Mouse (Mus musculus): ENCODE results near the gene Enthd1. TPM values are rescaled to one million over a fixed set of nuclear protein-coding genes. Genes with fewer than 3 reads are reported as not detected.

The Enthd1 gene
- polyA plus RNA-seq (2015; fragmentation: Nextera tagmentation; extraction: Ambion mirVana) = not detected in 2 replicates

DNA sequence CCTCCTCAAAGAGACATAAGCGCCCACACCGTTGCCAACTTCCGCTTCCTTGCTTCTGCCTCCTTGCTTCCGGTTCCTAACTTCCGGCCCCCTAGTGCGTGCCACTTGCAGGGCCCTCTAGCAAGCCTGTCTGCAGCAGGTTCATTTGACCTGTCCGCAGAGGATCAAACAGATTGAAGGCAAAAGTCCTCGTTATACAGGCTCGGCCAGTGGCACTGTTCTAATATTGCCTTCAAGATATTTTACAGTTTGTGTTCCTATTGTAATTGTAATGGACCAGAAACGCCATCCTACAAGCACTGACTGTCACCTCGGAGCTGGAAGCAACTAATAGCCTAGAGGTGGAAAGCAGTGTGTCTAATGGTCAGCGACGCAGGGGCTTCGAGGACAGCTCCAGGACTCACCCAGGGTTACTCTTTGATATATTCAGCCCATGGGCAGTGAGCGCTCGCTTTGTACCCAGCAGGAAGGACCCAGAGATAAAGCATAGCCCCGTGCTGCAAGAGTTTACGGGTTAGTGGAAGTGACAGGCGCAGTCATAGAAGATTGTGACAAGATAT is at the start of gene Enthd1:
Enthd1 (minus strand) TSS at position 51 of the 560 bp plus-strand sequence.
- ATAC-seq (ENCODE audit: low read depth) = no peak
- no peak within 1 kb of the TSS for H3K4me3 ChIP-seq
- no peak within 1 kb of the TSS for H3K4me2 ChIP-seq
- no peaks in the 10 kb centered on the region for H3K36me3 ChIP-seq
- no peaks in the 10 kb centered on the region for H3K27me3 ChIP-seq
- H3K9me3 ChIP-seq = no peaks in the 10 kb centered on the region
- H3K4me1 ChIP-seq (replicated peaks) = no peaks in the 10 kb centered on the region; the same call in 1 of the 2 replicates
- no peak within 1 kb of the TSS for H3K9ac ChIP-seq
- WGBS = 81% methylated on average over 19 of the region's 19 CpGs
- H3K27ac ChIP-seq (replicated peaks) = no peak within 1 kb of the TSS

- Histone ChIP-seq H3K4me3 (no peak overlapping the region), H3K4me1 (replicated peaks) (peaks cover 27% of the 10 kb centered on the region), H3K27ac (replicated peaks) (peak overlapping the region; percentile 46; the same call in 1 of the 2 replicates), H3K9ac (no peak overlapping the region; the same call in 1 of the 2 replicates), H3K36me3 (no peaks in the 10 kb centered on the region), H3K9me3 (no peaks in the 10 kb centered on the region), H3K27me3 (peaks cover 10% of the 10 kb centered on the region), H3K4me2 (peak overlapping the region; percentile 44; the same call in 1 of the 2 replicates)
- WGBS = 40% methylated on average over 5 of the region's 5 CpGs
- ATAC-seq (ENCODE audit: low read depth) = no peak
Measured at GRCm38 (mm10) chr15:80613904-80614303, 48.9 kb upstream of the Enthd1 start.

- H3K9ac ChIP-seq = no peak overlapping the region
- H3K27me3 ChIP-seq = 0 out of 2 replicates have a peak, but pooled peaks cover 2% of the 10 kb centered on the region
- H3K4me2 ChIP-seq = no peak overlapping the region
- no peaks in the 10 kb centered on the region for H3K9me3 ChIP-seq
- peaks cover 25% of the 10 kb centered on the region for H3K4me1 ChIP-seq (replicated peaks)
- 77% methylated on average over 5 of the region's 5 CpGs for WGBS
- H3K27ac ChIP-seq (replicated peaks) = no peak overlapping the region
- H3K36me3 ChIP-seq = no peaks in the 10 kb centered on the region
- ATAC-seq (ENCODE audit: low read depth) = no peak
- H3K4me3 ChIP-seq = no peak overlapping the region
Measured at GRCm38 (mm10) chr15:80611478-80611877, 46.5 kb upstream of the Enthd1 start.

- 77% methylated on average over 2 of the region's 2 CpGs for WGBS
- Histone ChIP-seq H3K27ac (replicated peaks) (no peak overlapping the region), H3K9ac (no peak overlapping the region), H3K4me2 (no peak overlapping the region), H3K9me3 (no peaks in the 10 kb centered on the region), H3K36me3 (no peaks in the 10 kb centered on the region), H3K27me3 (no peaks in the 10 kb centered on the region), H3K4me1 (replicated peaks) (peaks cover 14% of the 10 kb centered on the region), H3K4me3 (no peak overlapping the region)
- ATAC-seq (ENCODE audit: low read depth) = no peak
Measured at GRCm38 (mm10) chr15:80610335-80610734, 45.4 kb upstream of the Enthd1 start.

DNA sequence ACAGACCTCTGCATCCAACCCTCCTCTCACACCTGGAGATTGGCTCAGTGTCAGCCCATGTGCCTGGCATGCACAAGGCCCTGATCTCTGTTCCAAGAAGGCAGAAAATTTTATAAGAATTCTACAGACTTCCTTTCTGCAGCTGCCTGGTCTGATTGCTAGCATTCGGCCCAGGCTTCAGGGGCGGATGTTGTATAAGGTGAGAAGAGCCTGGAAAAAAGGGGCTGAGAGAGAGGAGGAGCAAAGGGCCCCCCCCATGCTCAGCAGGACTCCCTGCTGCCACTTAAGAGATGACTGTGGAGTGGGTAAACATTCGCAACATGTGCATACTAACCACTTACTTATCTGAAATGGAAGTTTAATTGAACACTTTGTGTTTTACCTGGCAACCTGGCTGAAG is 43.0 kb upstream of the Enthd1 start:
- Histone ChIP-seq H3K27me3 (no peaks in the 10 kb centered on the region), H3K36me3 (no peaks in the 10 kb centered on the region), H3K4me2 (no peak overlapping the region), H3K27ac (replicated peaks) (no peak overlapping the region), H3K9me3 (no peaks in the 10 kb centered on the region), H3K9ac (no peak overlapping the region), H3K4me3 (no peak overlapping the region), H3K4me1 (replicated peaks) (peaks cover 3% of the 10 kb centered on the region; the same call in 1 of the 2 replicates)
- 70% methylated on average over 3 of the region's 3 CpGs for WGBS
- ATAC-seq (ENCODE audit: low read depth) = no peak

- no peaks in the 10 kb centered on the region for H3K27me3 ChIP-seq
- no peaks in the 10 kb centered on the region for H3K9me3 ChIP-seq
- 85% methylated on average over 6 of the region's 6 CpGs for WGBS
- H3K9ac ChIP-seq = no peak overlapping the region
- ATAC-seq (ENCODE audit: low read depth) = no peak
- no peak overlapping the region for H3K4me2 ChIP-seq
- no peak overlapping the region for H3K27ac ChIP-seq (replicated peaks)
- H3K36me3 ChIP-seq = no peaks in the 10 kb centered on the region
- H3K4me1 ChIP-seq (replicated peaks) = peaks cover 21% of the 10 kb centered on the region
- no peak overlapping the region for H3K4me3 ChIP-seq
Measured at GRCm38 (mm10) chr15:80604026-80604425, 39.1 kb upstream of the Enthd1 start.

- H3K9me3 ChIP-seq = no peaks in the 10 kb centered on the region
- peaks cover 24% of the 10 kb centered on the region for H3K4me1 ChIP-seq (replicated peaks)
- H3K4me2 ChIP-seq = no peak overlapping the region
- H3K4me3 ChIP-seq = no peak overlapping the region
- no peak overlapping the region for H3K9ac ChIP-seq
- no peaks in the 10 kb centered on the region; the same call in 1 of the 2 replicates for H3K27me3 ChIP-seq
- H3K36me3 ChIP-seq = no peaks in the 10 kb centered on the region
- H3K27ac ChIP-seq (replicated peaks) = no peak overlapping the region
- ATAC-seq (ENCODE audit: low read depth) = no peak
- 59% methylated on average over 7 of the region's 7 CpGs for WGBS
Measured at GRCm38 (mm10) chr15:80602487-80602886, 37.5 kb upstream of the Enthd1 start.

- H3K36me3 ChIP-seq = no peaks in the 10 kb centered on the region
- peaks cover 25% of the 10 kb centered on the region for H3K4me1 ChIP-seq (replicated peaks)
- no peak overlapping the region for H3K4me3 ChIP-seq
- H3K9ac ChIP-seq = no peak overlapping the region
- no peak overlapping the region for H3K4me2 ChIP-seq
- H3K9me3 ChIP-seq = no peaks in the 10 kb centered on the region
- WGBS = 37% methylated on average over 7 of the region's 7 CpGs
- no peaks in the 10 kb centered on the region; the same call in 1 of the 2 replicates for H3K27me3 ChIP-seq
- H3K27ac ChIP-seq (replicated peaks) = peak overlapping the region; percentile 46
- ATAC-seq (ENCODE audit: low read depth) = no peak
Measured at GRCm38 (mm10) chr15:80601456-80601855, 36.5 kb upstream of the Enthd1 start.

DNA sequence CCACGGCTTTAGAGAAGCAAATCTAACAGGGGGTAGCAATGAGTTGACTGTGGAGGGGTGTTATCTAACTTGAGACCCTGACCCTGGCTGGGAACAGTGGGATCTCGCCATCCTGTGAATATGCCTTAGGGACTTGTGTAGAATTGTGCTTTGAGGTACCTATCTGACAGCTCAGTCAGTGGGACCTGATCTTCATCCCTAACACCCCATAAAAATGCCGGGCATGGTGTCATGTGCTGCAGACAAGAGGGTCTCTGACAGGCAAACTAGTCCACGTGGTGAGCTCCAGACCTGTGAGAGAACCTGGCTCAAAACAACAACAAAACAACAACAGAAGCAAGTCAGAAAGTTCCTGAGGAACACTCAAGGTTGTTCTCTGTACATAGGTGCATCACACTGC is 34.9 kb upstream of the Enthd1 start:
- no peak overlapping the region for H3K4me3 ChIP-seq
- 90% methylated on average over 4 of the region's 4 CpGs for WGBS
- peaks cover 39% of the 10 kb centered on the region for H3K4me1 ChIP-seq (replicated peaks)
- H3K4me2 ChIP-seq = no peak overlapping the region
- H3K27me3 ChIP-seq = no peaks in the 10 kb centered on the region; the same call in 1 of the 2 replicates
- no peaks in the 10 kb centered on the region for H3K36me3 ChIP-seq
- ATAC-seq (ENCODE audit: low read depth) = no peak
- H3K27ac ChIP-seq (replicated peaks) = no peak overlapping the region
- H3K9ac ChIP-seq = no peak overlapping the region
- no peaks in the 10 kb centered on the region for H3K9me3 ChIP-seq

DNA sequence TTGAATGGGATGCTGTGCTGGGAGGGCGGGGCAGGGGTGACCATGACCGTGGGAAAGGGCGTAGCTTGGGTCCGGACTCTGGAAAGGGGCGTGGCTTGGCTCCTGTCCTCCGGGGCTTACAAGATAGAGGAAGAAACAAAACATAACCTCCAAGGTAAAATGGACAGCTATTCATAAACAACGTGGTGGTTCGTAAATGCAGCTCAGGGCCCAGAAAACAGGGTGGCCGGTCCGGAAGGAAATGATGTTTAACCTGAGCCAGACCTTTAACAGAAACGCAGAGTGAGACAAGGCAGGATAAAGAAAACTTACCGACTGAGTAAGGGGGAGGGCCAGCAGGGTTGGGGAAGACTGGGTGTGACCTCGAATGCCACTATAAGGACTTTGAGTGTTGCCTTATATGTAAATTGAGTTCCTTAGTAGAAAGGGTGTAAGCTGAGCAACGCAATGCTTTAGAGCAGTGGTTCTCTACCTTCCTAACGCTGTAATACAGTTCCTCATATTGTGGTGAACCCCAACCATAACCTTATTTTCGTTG is 34.3 kb upstream of the Enthd1 start:
- H3K4me1 ChIP-seq (replicated peaks) = peaks cover 39% of the 10 kb centered on the region
- 46% methylated on average over 16 of the region's 16 CpGs for WGBS
- no peak overlapping the region for H3K9ac ChIP-seq
- peak overlapping the region; percentile 16; the same call in 1 of the 2 replicates for H3K4me2 ChIP-seq
- H3K9me3 ChIP-seq = no peaks in the 10 kb centered on the region
- H3K36me3 ChIP-seq = no peaks in the 10 kb centered on the region
- no peak for ATAC-seq (ENCODE audit: low read depth)
- no peak overlapping the region for H3K27ac ChIP-seq (replicated peaks)
- no peaks in the 10 kb centered on the region; the same call in 1 of the 2 replicates for H3K27me3 ChIP-seq
- no peak overlapping the region for H3K4me3 ChIP-seq

- Histone ChIP-seq H3K9ac (no peak overlapping the region), H3K4me1 (replicated peaks) (peaks cover 39% of the 10 kb centered on the region), H3K27me3 (no peaks in the 10 kb centered on the region; the same call in 1 of the 2 replicates), H3K4me2 (peak overlapping the region; percentile 16; the same call in 1 of the 2 replicates), H3K9me3 (no peaks in the 10 kb centered on the region), H3K4me3 (no peak overlapping the region), H3K27ac (replicated peaks) (no peak overlapping the region), H3K36me3 (no peaks in the 10 kb centered on the region)
- ATAC-seq (ENCODE audit: low read depth) = no peak
- WGBS = 65% methylated on average over 12 of the region's 12 CpGs
Measured at GRCm38 (mm10) chr15:80598750-80599149, 33.8 kb upstream of the Enthd1 start.

GRCm38 (mm10) chr15:80593877-80594276 is 28.9 kb upstream of the Enthd1 start:
- H3K4me1 ChIP-seq (replicated peaks) = peaks cover 16% of the 10 kb centered on the region
- H3K27me3 ChIP-seq = no peaks in the 10 kb centered on the region; the same call in 1 of the 2 replicates
- no peak overlapping the region for H3K27ac ChIP-seq (replicated peaks)
- no peaks in the 10 kb centered on the region for H3K9me3 ChIP-seq
- H3K9ac ChIP-seq = no peak overlapping the region
- WGBS = 75% methylated on average over 5 of the region's 5 CpGs
- H3K36me3 ChIP-seq = no peaks in the 10 kb centered on the region
- ATAC-seq (ENCODE audit: low read depth) = no peak
- H3K4me2 ChIP-seq = no peak overlapping the region
- H3K4me3 ChIP-seq = no peak overlapping the region

All from neural tube, embryonic 13.5 days (tissue).